Mouse (Mus musculus): ENCODE data around the gene Glyctk. TPM values are rescaled to one million over a fixed set of nuclear protein-coding genes. Genes with fewer than 3 reads are reported as not detected.
"Not testable (repeated sequence)": the region's sequence is repeated elsewhere in the genome, so short reads cannot be mapped to it uniquely, and the experiment has no call there.

The Glyctk gene
- polyA plus RNA-seq, 1 experiment from 2014 or later, result 1.9 TPM

DNA sequence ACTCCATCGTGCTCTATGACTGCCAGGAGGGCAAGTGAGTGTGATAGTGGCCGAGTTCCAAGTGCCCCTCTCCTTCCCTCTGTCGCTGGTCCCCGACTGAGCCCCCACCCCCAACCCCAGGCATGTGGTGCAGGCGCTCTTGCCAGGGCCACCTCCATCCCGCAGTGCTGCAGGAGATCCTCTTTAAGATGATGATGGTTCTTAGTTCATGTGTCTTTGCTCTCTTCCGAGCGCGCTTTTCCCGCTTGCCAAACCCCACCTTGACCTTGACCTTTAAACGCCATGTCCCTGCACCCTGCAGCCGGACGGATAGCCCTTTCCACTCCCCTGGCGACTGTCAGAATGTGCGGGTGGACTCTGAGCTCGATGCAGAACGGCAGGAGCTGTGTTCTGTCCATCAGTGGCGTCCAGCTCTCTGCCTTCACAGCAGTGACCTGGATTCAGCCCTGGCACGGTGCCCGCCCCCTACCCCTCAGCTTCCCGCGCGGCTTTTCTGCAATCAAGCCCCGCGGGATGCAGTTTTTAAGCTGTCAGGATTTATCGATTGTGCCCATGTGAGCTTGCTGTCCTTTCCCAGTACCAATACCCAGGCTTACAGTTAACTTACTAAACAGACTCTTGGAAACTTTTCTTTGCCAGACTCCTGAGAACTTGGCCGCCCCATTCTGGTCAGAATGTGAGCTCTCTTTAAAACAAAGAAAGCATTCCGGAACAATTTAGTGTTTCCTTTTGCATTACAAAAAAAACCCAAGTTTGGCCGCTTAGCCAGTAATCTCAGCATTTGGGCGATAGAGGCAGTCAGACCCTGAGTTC, 13.6 kb upstream of the Glyctk start:
- WGBS, result 1% methylated on average over 30 of the region's 30 CpGs
- H3K4me3 ChIP-seq, result peak overlapping the region; percentile 94

DNA sequence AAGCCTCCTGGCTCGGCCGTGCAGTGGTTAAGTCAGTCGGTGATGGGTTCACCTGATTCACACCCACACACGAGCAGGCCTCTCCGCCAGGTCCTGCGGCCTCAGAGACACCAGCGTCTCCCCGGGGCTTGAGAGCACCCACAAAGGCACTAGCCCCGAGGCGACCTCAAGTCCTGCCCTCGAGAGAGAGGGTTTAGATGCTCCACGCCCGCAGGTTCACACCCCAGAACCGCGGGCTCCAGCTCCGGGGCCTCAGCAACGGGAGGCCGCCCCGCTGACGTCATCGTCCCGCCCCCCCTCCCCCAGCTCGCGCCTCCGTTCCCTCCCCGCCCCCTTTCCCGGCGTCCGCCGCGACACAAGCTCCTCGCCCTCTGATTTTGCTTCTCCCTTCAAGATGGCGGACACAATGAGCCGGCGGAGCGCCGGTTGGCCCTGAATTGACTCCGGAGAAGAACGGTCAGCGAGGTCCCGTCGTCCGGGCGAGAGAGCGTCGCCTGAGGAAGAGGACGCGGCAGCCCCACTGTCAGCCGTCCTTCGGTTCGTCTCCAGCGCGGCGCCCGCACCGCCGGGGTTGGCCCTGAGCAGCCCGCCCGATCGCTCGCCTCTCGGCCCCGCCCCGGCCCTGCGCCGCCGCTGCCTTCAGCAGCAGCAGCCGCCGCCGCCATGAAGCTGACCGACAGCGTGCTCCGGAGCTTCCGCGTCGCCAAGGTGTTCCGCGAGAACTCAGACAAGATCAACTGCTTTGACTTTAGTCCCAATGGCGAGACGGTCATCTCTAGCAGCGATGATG, 12.8 kb upstream of the Glyctk start, which contains the start of gene Wdr82:
Gene Wdr82 (plus strand): TSS at position 373 of the 790 bp plus-strand sequence.
- DNase-seq (ENCODE audit: low spot score), result peak; percentile 96
- Histone ChIP-seq H3K36me3 (peaks cover 7% of the 10 kb centered on the region; the same call in 1 of the 2 replicates), H3K4me3 (peak within 1 kb of the TSS; percentile 94), H3K9me3 (replicated peaks) (no peaks in the 10 kb centered on the region), H3K4me1 (peaks cover 43% of the 10 kb centered on the region), H3K27ac (peak within 1 kb of the TSS; percentile 97), H3K27me3 (ENCODE audit: low read depth, poor library complexity, severe bottlenecking) (no peaks in the 10 kb centered on the region)
- under 1% methylated on average over 81 of the region's 81 CpGs for WGBS

More for the DNA sequence above, 13.6 kb upstream of the Glyctk start:
- Histone ChIP-seq H3K36me3 (peaks cover 14% of the 10 kb centered on the region), H3K27me3 (ENCODE audit: low read depth, poor library complexity, severe bottlenecking) (no peaks in the 10 kb centered on the region), H3K9me3 (replicated peaks) (no peaks in the 10 kb centered on the region), H3K4me1 (peaks cover 51% of the 10 kb centered on the region), H3K27ac (peak overlapping the region; percentile 97)
- DNase-seq (ENCODE audit: low spot score), result peak; percentile 70

DNA sequence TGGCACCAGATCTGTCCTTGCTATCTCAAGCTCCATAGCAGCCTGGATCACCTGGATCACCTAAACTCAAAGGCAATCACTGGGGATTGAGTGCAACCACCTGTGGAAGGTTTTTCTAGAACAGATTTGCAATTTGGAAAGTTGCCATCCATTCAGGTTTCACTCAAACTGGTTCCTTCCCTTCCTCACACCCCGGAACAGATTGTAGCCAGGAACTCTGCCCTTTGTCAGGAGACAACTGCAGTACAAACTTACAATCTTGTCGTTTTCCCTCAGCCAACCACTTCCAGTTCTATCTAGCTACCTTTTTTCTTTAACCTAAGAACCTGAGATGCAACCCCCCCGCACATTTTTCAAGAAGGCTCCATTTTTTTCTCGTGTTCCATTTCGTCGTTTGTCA, 12.0 kb upstream of the Glyctk start:
- no peak for DNase-seq (ENCODE audit: low spot score)

DNA sequence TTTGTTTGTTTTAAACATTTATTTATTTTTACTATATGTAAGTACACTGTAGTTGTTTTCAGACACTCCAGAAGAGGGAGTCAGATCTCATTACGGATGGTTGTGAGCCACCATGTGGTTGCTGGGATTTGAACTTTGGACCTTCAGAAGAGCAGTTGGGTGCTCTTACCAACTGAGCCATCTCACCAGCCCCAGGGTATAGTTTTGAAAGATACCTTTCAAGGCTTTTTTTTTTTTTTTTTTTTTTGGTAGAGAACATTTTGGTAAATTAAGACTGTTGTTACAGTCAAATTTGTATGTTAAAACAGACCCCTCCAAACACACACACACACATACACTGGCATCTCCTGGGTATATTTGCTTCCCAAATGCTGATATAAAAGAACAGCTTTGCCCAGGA, 11.1 kb upstream of the Glyctk start:
- not testable (repeated sequence) for H3K9me3 ChIP-seq (replicated peaks)
- 75% methylated on average over 1 of the region's 1 CpGs for WGBS

More for the DNA sequence above, 12.0 kb upstream of the Glyctk start:
- Histone ChIP-seq H3K27ac (no peak overlapping the region; the same call in 1 of the 2 replicates), H3K9me3 (replicated peaks) (no peaks in the 10 kb centered on the region), H3K4me3 (peak overlapping the region; percentile 94), H3K36me3 (peaks cover 7% of the 10 kb centered on the region; the same call in 1 of the 2 replicates), H3K27me3 (ENCODE audit: low read depth, poor library complexity, severe bottlenecking) (no peaks in the 10 kb centered on the region), H3K4me1 (peaks cover 34% of the 10 kb centered on the region)
- WGBS, result 32% methylated on average over 6 of the region's 6 CpGs

DNA sequence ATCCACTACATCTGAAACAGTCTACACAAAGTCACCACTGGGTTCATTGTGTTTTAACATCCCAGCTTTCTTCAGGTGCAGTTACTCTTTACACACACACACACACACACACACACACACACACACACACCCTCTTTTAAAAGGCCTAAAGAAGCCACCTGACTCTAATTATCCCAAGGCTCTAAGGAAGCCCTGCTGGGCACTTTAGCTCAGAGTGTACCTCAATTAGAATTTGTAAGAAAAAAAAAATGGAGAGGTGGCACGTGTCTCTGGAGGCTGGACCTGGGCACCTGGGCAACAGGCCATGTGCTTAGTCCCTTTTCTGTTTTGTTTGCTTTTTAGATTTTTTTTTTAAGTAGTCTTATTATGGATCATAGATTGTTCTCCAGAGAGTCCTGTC, 9.8 kb upstream of the Glyctk start:
- Histone ChIP-seq H3K4me3 (no peak overlapping the region), H3K27ac (no peak overlapping the region), H3K4me1 (peaks cover 15% of the 10 kb centered on the region), H3K9me3 (replicated peaks) (no peaks in the 10 kb centered on the region), H3K36me3 (no peaks in the 10 kb centered on the region), H3K27me3 (ENCODE audit: low read depth, poor library complexity, severe bottlenecking) (no peaks in the 10 kb centered on the region)
- WGBS, result 44% methylated on average over 1 of the region's 1 CpGs
- no peak for DNase-seq (ENCODE audit: low spot score)

More for the DNA sequence above, 11.1 kb upstream of the Glyctk start:
- H3K4me1 ChIP-seq, result peaks cover 28% of the 10 kb centered on the region
- not testable (repeated sequence) for H3K36me3 ChIP-seq; H3K4me3 ChIP-seq; H3K27me3 ChIP-seq (ENCODE audit: low read depth, poor library complexity, severe bottlenecking); H3K27ac ChIP-seq; DNase-seq (ENCODE audit: low spot score)

DNA sequence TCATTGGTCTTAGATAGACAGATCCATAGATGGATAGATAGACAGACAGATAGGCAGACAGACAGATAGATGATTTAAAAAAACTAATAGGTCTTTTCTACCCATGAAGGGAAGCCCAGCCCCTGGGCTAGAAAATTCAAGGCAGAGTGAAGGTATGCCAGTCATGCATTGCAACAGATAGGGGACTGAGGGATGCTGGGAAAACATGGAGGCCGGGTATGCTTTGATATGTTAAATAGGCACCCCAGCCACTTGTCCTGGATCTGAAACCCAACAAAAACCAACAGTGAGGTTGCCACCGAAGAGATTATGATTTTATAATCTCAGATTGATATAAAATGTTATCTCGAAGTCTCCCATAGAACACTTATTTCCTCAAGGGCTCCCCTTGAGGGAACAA, 9.3 kb upstream of the Glyctk start:
- Histone ChIP-seq H3K4me3 (no peak overlapping the region), H3K4me1 (peaks cover 11% of the 10 kb centered on the region), H3K9me3 (replicated peaks) (no peaks in the 10 kb centered on the region), H3K27ac (no peak overlapping the region), H3K27me3 (ENCODE audit: low read depth, poor library complexity, severe bottlenecking) (no peaks in the 10 kb centered on the region), H3K36me3 (no peaks in the 10 kb centered on the region)
- DNase-seq (ENCODE audit: low spot score), result no peak
- 75% methylated on average over 3 of the region's 3 CpGs for WGBS

DNA sequence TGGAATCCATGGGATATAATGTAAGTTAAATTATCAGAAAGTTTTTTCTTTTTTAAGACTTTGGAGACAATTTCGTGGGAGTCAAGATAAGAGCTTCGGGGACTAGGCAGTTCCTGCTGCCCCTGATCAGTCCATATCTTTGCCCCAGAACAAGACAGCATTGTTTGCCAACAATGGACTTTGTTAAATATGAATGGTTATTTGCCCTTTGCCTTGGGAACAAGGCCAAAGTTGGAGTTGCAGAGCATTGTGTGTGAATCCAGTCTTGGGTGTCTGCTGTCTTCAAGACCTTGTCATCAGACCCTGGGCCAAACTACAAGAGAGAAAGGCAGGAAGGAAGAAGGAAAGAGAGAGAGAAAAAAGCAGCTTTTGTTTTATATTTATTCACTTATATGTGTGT, 8.8 kb upstream of the Glyctk start:
- H3K27me3 ChIP-seq (ENCODE audit: low read depth, poor library complexity, severe bottlenecking), result no peaks in the 10 kb centered on the region
- peaks cover 11% of the 10 kb centered on the region for H3K4me1 ChIP-seq
- 95% methylated on average over 2 of the region's 2 CpGs for WGBS
- H3K27ac ChIP-seq, result no peak overlapping the region
- no peaks in the 10 kb centered on the region for H3K36me3 ChIP-seq
- H3K9me3 ChIP-seq (replicated peaks), result no peaks in the 10 kb centered on the region
- H3K4me3 ChIP-seq, result no peak overlapping the region
- DNase-seq (ENCODE audit: low spot score), result no peak

DNA sequence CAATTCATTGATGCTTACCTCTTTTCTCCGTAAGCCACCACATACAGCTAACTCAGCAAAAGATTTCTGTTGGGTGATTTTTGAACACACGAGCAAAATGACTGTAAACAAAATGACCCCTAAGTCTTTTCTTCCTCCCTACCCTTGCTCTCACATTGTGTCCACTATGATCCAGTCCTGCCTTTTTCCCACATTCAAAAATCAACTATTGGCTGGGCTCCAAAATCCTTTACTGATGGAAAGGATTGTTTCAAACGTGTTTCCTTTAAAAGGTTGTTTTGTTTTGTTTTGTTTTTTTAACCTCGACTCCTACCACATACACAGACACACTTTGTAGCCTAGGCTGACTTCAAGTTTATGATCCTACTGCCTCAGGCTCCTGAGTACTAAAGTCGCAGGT, 2.5 kb upstream of the Glyctk start:
- Histone ChIP-seq H3K27me3 (ENCODE audit: low read depth, poor library complexity, severe bottlenecking) (0 out of 2 replicates have a peak, but pooled peaks cover 4% of the 10 kb centered on the region), H3K36me3 (no peaks in the 10 kb centered on the region), H3K27ac (peak overlapping the region; percentile 93), H3K4me1 (peaks cover 9% of the 10 kb centered on the region; the same call in 1 of the 2 replicates), H3K4me3 (peak overlapping the region; percentile 59), H3K9me3 (replicated peaks) (no peaks in the 10 kb centered on the region)
- DNase-seq (ENCODE audit: low spot score), result no peak
- WGBS, result 49% methylated on average over 5 of the region's 5 CpGs

DNA sequence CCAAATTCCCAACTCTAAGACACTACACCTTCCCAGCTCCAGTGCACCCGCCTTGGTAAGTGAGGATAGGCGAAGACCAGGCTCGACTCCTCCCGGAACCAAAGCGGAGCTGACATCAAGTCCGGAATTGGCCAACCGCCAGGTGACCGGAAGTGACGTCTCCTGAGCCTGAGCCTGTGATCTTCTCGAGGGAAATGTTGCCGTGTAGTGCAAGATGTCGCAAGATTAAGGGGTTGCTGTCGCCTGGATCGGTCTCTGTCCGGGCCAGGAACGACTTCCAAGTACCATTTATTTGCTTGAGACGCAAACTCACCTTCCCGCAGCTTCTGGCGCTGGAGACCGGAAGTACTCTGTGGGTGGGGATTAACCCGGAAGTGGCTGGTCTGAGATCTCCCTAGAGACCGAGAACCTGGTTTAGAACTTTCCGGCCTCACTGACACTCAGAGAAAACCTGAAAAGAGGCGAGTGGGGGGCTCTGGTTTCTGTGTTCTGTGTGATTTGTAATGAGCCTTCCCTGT, 1.9 kb upstream of the Glyctk start:
- peaks cover 9% of the 10 kb centered on the region; the same call in 1 of the 2 replicates for H3K4me1 ChIP-seq
- 2% methylated on average over 24 of the region's 24 CpGs for WGBS

DNA sequence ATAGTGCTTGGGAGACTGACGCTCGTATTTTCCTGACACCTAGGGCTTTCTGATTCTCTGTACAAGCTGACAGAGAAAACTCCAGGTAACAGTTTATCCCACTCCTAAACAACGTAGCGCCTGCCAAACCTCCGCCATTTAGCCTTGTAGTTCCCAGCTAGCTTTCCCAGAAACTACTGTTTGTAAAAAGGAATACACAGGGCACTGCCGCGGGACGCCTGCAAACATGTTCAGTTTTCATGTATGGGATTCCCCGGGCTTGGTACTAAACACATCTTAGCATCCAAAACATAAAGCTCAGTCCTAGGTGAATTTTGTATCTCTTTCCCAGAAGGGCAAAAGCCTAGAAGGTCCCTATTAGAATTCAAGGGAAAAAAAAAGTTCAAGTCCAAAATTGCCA, 1.3 kb upstream of the Glyctk start:
- Histone ChIP-seq H3K9me3 (replicated peaks) (no peaks in the 10 kb centered on the region), H3K36me3 (no peaks in the 10 kb centered on the region), H3K4me3 (peak overlapping the region; percentile 59), H3K4me1 (peaks cover 9% of the 10 kb centered on the region; the same call in 1 of the 2 replicates), H3K27ac (no peak overlapping the region), H3K27me3 (ENCODE audit: low read depth, poor library complexity, severe bottlenecking) (0 out of 2 replicates have a peak, but pooled peaks cover 5% of the 10 kb centered on the region)
- no peak for DNase-seq (ENCODE audit: low spot score)
- WGBS, result 87% methylated on average over 9 of the region's 9 CpGs

More for the DNA sequence above, 1.9 kb upstream of the Glyctk start:
- DNase-seq (ENCODE audit: low spot score), result peak; percentile 92
- no peaks in the 10 kb centered on the region for H3K36me3 ChIP-seq
- 0 out of 2 replicates have a peak, but pooled peaks cover 5% of the 10 kb centered on the region for H3K27me3 ChIP-seq (ENCODE audit: low read depth, poor library complexity, severe bottlenecking)
- no peaks in the 10 kb centered on the region for H3K9me3 ChIP-seq (replicated peaks)
- peak overlapping the region; percentile 93 for H3K27ac ChIP-seq
- peak overlapping the region; percentile 59 for H3K4me3 ChIP-seq

DNA sequence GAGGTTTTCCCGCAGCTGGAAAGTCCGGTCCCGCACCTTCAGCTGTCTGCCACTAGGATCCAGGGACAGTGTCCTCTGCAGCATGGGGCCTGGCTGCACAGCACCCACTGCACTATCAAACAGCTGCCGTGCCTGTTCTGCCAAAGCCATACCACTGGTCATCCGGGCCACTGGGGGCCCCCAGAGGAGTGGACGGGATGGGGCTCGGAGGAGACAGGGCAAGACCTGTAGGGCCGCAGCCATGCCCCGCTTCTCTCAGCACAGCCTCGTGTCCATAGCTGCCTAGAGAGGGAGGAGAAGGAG, 364 bp downstream of the Glyctk start:
- Histone ChIP-seq H3K4me1 (peaks cover 9% of the 10 kb centered on the region; the same call in 1 of the 2 replicates), H3K9me3 (replicated peaks) (no peaks in the 10 kb centered on the region), H3K27me3 (ENCODE audit: low read depth, poor library complexity, severe bottlenecking) (peaks cover 19% of the 10 kb centered on the region; the same call in 1 of the 2 replicates), H3K36me3 (no peaks in the 10 kb centered on the region), H3K4me3 (no peak overlapping the region), H3K27ac (no peak overlapping the region)
- no peak for DNase-seq (ENCODE audit: low spot score)
- whole genome bisulfite sequencing, result 90% methylated on average over 10 of the region's 10 CpGs

DNA sequence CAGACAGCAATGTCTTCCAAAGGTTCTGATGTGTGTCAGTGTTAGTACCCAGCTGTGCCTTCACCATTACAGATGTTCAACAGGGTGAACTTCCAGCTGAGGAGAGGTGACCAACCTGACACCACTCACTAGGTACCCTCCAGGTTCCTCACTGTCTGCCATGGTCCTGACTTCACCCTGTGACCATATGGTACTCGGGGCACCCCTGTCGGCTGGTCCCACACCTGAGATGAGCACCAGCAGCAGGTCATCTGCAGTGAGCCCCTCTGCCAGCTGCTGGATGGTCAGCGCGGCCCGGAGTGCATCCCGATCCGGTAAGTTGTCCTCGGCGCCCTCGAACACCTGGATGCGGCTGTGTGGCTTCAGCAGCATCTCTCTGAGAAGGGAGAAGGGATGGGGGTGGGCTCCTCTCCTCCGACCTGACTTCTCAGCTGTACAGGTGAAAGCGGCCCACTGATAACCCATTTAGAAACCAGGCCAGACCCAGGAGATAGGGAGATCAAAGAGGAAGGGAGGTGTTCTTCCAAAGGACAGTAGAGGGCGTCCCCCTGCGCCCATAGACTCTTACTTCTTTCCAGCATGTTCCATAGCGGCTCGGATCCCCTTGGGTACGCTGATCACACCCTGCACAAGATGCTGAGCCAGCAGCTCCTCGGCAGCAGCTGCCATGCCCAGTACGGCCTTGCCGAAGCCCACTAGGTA, 866 bp downstream of the Glyctk start:
- Histone ChIP-seq H3K4me1 (peaks cover 9% of the 10 kb centered on the region; the same call in 1 of the 2 replicates), H3K27ac (no peak overlapping the region), H3K36me3 (no peaks in the 10 kb centered on the region), H3K4me3 (no peak overlapping the region), H3K27me3 (ENCODE audit: low read depth, poor library complexity, severe bottlenecking) (peaks cover 24% of the 10 kb centered on the region), H3K9me3 (replicated peaks) (no peaks in the 10 kb centered on the region)
- no peak for DNase-seq (ENCODE audit: low spot score)
- WGBS, result 81% methylated on average over 21 of the region's 21 CpGs
